Mouse (Mus musculus): ENCODE measurements around the gene Cpne8. TPM values are rescaled to one million over a fixed set of nuclear protein-coding genes. Genes with fewer than 3 reads are reported as not detected.

Gene Cpne8
- polyA plus RNA-seq (2012; rRNA removed), result 20.2 and 24.3 TPM in 2 replicates

DNA sequence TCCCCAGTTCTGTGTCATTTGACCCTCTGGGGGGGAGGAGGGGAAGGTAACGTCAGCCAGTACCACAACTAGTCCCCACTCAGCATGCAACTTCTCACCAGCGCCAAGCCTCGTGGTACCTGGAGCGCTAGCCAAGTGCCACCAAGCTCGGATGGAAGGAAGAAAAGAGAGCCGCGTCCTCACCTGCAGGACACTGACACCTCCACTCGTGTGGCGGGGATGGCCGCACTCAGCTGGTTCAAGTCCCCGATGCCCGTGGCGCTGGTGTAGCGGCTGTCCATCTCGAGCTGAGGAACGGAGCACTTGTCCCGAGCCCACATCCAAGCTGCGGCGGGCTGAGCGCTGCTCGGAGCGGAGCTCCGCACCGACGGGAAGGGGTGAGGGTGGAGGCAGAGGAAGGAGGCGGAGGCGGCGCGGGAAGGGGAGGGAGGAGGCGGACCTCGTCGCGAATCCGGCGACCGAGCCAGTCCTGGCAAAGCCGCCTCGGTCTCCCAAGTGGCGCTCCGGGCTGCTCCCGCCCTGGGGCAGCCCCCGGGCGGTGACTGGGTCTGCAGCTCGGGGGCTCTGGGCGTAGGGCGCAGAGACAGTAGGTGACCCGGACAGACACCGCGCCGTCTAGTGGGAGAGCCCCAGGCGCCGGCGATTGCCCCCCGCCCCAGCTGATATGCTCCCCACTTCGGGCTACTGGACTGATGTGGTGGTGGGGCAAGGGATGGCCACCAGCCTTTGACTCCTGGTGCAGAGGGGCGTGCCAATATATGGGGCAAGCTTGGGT lies at the start of gene Cpne8:
Gene Cpne8 (minus strand): TSS at position 448 of the 775 bp plus-strand sequence.
- DNase-seq (ENCODE audit: low spot score), result peak; percentile 70

GRCm38 (mm10) chr15:90717717-90718116 lies 38.5 kb upstream of the Cpne8 start:
- no peak for DNase-seq (ENCODE audit: low spot score)

GRCm38 (mm10) chr15:90709296-90709695 lies 30.1 kb upstream of the Cpne8 start:
- no peak for DNase-seq (ENCODE audit: low spot score)

DNA sequence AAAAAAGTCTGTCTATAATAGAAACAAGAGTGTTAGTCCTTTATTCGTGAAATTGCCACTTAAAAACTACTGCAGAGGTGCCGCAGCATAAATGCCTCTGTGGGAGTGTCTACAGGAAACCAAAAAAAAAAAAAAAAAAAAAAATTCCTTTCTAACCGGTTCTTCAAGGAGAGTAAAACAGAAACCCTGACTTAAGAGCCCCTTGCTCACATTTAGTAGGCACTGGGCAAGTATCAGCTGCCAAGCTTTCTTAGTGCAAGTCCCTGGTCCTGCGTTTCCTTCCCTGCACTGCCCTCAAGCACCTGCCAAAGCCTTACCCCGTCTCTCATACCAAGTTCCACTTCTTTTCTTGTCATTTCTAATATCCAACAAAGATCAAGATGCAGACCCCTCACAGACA lies 25.1 kb upstream of the Cpne8 start:
- DNase-seq (ENCODE audit: low spot score), result no peak

DNA sequence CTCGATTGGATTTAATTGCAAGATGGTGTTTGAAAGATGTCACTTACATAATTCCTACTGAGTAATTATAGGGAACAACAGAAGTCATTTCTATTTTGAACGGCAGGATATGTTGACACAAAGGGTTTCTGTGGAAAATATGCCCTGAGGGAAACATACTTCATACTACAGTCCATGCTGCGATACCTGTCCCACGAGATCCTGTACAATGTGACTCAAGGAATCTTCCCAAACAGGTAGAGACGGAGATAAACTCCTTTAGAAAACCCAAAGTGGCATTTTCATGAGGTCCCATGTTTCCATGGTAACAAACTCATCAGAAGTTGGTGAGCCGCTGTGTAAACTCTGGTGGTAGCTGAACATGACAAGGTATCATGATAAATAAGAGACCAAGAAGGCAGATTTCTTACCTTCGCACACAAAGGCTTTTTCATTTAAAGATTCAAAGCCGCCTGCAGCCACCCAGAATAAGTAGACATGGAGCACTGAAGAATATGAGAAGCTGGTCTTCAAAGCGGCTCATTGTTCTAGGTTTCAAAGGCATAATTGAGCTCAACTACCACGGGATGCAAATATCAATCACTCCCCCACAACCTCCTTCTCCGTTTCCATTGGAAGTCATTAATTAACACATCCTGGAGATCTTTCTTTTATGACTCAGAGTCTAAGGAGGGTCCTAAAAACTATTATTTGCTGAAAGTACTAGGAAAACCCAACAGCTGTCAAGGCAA lies 24.4 kb upstream of the Cpne8 start:
- DNase-seq (ENCODE audit: low spot score), result no peak

- no peak for DNase-seq (ENCODE audit: low spot score)
These were observed 7.5 kb upstream of the Cpne8 start for GRCm38 (mm10) chr15:90686770-90687169.

DNA sequence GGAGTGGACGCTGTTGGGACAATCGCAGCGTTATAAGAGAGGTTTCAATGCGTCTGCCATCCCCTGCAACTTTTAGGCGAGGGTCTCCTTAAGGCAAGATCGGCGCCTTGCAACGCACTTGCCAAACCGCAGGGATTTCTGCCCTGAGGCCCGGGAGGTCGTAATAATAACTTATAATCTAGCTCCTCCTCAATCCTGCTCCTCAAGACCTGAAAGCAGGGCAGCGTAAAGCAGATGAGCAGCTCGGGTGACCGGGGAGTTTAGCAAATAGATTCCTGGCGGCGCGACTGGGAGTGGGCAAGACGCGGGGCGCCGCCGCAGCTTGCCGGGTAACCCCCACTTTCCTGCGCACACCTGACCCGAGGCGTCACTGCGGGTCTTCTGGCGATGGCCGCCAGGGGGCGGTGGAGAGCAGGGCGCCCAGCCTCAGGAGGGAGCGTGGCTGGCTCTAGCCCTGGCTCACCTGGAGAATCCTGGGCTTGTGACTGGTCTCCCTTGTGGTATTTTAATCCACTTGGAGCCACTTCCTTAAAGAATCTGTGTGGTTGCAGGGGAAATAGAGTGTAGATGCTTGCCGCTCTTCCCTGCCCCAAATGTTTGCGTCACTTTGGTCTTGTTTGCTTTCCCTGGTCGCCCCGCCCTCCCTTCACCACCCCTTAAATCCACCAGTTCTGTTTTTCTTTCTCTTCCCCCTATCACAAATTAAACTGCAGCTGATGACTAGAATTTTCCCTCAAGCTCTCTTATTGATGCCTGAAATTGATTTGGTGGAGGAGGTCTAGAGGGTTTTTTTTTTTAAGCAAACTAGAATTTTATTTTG lies 738 bp upstream of the Cpne8 start:
- DNase-seq (ENCODE audit: low spot score), result peak; percentile 68

DNA sequence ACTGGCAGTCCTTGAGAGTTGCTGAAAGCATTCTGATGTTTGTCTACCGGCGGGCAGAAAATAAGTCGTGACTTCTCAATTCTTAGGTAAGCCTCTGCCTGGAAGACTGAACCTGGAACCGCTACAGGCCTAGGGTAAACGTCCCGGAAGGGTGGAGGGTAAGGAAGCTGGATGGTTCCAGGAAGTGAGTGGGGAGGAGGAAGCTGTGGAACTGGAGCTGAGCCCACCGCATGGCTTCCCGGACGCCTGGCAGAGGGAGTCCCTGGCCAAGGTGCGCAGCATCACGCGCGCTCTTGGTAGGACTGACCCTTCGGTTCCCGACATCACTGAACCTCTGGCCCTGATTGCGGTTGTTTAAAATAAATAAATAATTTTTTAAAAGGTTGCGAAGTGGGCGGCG lies 744 bp downstream of the Cpne8 start:
- DNase-seq (ENCODE audit: low spot score), result peak; percentile 35

DNA sequence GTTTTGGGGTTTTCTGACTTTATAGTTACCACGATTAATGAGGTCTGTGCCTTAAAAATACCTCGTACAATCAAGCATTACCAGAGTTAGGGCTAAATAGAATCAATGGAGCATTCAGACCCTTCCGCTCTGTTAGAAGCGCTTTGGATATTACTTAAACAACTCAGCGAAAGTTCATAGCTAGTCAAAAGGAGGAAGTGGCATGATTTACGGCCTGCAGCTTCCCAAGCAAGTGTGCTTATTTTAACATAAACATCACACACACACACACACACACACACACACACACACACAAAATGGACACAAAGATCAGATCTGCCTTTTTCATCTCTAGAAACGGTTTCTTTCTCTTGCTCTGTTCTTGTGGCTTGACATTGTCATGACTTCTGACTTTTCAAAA lies 9.7 kb downstream of the Cpne8 start:
- DNase-seq (ENCODE audit: low spot score), result no peak

GRCm38 (mm10) chr15:90666893-90667292 lies 12.3 kb downstream of the Cpne8 start:
- DNase-seq (ENCODE audit: low spot score), result no peak

GRCm38 (mm10) chr15:90664615-90665014 lies 14.6 kb downstream of the Cpne8 start:
- no peak for DNase-seq (ENCODE audit: low spot score)

DNA sequence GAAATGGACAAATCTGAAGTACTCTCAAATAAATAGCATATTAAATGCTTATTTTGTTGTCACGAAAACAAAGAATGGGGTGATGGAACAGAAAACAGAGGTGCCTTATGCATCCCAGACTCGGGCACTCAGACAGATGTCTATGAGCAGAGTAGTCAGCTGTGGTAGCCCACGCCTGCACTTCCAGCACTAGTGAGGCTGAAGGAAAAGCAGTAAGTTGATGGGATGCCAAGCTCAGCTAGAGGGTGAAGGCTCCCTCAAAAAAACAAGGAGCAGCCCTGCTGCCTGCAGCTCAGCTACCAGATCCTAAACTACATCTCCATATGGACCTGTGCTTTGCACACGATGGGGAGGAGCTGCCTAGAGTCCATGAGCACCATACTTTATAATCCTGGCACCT lies 15.6 kb downstream of the Cpne8 start:
- no peak for DNase-seq (ENCODE audit: low spot score)

DNA sequence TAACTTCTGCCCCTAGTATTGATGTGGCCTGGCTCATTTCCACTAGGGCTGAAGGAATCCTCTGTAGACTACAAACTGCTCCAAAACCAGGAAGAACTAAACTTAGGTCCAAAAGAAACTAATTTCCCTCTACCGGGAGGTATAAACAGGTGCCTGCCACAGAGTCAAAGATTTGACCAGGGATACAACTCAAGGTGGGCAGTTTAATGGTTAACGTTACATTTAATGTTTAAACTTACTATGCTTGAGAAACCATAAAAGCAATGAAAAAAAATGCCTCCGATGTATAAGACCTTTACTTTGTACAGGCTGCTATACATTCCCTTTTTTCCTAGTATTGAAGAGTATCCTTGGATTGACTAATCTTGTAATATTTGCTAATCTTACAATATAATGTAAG lies 18.5 kb downstream of the Cpne8 start:
- DNase-seq (ENCODE audit: low spot score), result no peak

DNA sequence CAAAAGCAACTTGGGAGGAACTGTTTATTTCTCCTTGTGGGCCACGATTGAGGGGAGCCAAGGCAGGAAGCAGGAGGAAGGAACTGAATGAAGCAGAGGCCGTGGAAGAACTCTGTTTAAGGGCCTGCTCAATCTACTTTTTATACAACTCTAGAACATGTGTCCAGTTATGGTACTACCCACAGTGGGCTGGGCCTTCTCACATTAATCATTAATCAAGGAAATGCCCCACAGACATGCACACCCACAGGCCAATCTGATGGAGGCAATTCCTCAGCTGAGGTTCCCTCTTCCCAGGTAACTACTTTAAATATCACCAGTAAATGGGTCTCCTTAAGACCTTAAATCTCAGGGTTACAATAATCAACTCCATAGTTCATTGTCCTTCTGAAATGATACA lies 21.2 kb downstream of the Cpne8 start:
- no peak for DNase-seq (ENCODE audit: low spot score)

DNA sequence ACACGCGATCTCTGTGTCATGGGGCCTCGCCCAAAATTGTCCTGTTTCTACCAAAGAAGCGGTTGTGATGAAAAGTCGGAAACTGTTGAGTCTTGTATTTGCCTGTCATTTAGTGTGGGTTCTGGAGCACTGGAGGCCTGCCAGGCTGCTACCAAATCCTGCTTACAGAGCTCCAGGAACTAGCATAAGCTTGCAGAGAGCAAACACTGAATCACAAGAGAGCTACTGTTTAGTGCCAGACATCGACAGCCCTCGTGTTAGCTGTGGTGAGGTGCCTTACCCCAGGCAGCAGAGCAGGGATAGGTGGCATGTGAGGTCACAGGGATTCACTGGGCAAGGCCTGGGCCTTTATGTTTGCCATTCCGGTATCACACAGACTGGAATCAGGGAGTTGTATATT lies 22.7 kb downstream of the Cpne8 start:
- DNase-seq (ENCODE audit: low spot score), result no peak

GRCm38 (mm10) chr15:90647011-90647577 lies 32.1 kb downstream of the Cpne8 start:
- no peak for DNase-seq (ENCODE audit: low spot score)

DNA sequence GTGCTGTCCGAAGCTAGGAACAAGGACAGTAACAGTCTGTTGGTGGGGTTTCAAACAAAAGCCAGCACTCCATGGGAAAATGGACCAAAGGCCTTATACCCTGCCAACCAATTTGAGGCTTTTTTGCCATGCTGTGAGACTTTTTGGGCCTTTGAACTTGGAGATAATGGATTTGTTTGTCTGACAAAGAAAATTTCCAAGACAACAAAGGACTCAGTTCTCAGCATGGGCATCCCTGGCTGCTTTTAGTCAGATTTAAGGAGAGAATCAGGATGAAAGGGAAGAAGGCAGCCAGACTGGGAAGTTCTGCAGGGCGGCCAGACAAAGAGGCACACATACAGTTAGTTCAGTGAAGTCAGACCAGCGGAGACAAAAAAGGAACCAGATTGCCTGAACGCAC lies 32.9 kb downstream of the Cpne8 start:
- no peak for DNase-seq (ENCODE audit: low spot score)

DNA sequence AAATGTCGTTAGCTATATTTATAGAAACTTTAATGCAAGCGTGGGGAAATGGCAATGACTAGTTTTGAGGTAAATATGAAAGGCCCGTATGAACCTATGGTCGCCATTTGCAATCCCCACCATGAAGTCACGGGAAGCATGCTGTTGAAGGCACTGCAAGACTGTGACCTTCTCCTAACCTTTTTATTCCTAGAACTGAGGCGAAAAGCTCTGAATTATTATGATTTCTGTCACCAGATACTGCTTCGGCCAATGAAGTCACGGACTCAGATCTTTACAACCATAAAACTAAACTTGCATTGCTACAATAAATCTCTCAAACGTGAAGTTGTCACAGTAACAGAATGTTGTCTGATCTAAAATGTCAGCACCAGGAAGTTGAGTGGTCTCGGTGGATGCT lies 33.4 kb downstream of the Cpne8 start:
- no peak for DNase-seq (ENCODE audit: low spot score)

DNA sequence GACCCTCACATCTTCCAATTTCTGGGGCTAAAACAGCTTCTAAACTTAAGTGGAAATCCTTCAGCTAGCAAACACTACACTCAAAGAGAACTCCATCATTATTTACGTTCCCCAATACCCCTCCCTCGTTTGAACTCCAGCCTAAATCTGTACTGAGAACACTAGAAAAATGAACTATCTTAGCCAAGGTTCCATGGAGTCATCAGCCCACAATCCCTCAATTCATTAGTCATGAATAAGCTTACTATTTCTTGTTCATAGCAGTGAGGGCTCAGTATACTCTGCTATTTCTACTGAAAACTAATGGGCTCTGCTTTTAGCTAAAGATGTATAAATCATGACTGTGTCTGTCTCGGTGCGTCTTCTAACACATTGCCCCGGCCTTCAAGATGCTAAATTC lies 55.0 kb downstream of the Cpne8 start:
- no peak for DNase-seq (ENCODE audit: low spot score)

DNA sequence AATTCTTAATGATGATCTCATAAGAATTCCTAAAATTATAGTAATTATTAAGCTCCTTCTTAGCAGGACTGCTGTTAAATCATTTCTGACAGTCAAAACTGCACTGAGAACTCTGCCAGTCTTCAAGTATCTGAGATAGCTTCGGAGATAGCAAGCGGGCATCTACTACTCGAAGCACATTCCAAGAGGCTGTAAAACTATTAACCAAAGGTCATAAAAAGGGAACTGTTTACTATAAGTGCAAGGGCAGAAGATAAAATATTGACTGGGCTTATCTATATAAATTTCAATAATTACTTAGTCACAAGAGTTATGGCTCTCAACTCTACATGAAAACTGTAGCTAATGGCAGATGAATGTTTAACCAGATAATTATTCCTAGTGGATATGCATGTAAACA lies 57.2 kb downstream of the Cpne8 start:
- no peak for DNase-seq (ENCODE audit: low spot score)

DNA sequence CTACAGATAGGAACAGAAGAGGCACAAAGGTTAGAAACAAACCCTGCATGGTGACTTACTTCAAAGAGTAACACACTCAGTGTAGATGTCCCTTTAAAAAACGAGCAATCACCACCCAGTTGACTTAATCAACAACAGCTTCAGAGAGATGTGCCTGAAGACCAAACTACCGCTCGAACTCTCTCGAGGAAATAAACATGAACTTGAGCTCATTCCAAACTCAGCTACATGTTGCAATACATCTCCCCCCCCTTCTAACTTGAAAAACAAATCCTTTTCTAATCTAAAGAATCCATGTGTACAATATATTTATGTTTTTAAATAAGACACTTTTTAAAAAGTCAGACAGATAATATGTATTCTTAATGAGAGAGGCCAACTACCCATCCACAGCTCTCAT lies 59.5 kb downstream of the Cpne8 start:
- no peak for DNase-seq (ENCODE audit: low spot score)

DNA sequence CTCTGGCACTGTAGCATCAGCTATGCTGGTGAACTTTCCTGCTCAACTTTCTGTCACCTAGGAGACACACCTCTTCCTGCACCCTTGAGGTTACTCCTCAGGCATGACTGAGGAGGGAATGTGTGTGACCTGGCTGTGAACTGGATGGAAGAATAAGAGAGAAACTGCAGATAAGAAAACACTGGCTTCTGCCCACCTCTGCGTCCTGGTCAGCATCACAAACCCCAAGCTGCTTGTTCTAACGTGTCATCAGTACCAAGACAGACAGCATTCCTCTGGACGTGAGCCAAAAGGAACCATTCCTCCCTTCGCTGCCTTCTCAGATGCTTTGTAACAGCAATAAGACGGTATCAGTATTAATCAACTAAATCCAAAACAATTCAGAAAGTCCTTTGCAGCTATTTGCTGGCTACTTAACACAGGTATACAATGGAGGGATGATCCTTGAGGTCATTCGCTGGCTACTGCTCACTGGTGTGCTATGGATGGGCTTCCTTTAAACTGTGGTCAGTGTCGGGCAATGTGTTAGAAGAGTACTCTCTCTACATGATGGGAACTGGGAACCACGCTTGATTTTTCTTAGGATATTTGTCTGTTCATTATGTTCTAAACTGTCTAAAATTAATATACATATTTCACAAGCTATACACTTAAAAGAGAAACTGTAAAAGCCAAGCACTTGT lies 63.0 kb downstream of the Cpne8 start:
- DNase-seq (ENCODE audit: low spot score), result no peak
